Mouse (Mus musculus) forebrain, embryonic 16.5 days (tissue): ENCODE results near the gene Serpind1. TPM values are rescaled to one million over a fixed set of nuclear protein-coding genes. Genes with fewer than 3 reads are reported as not detected.

Experiments
- ATAC-seq: fragments of 200-750 bp; cut with Nextera tagmentation; 2 replicates; pipeline ENCODE4 v1.8.0; 2017; ENCODE audit warnings: mild to moderate bottlenecking, moderate library complexity
- H3K27ac ChIP-seq: fragments of 300-500 bp; sonication (generic); 2 replicates; pipeline ENCODE4 v1.5.1; 2014; ENCODE audit warnings: low read length, control low read depth
- H3K27me3 ChIP-seq: fragments of 300-500 bp; sonication (generic); replicated peaks from 2 replicates; pipeline ENCODE4 v1.6.1; 2014; ENCODE audit warnings: low read length; ENCODE audit not compliant: control insufficient read depth, insufficient read depth
- H3K36me3 ChIP-seq: fragments of 300-500 bp; sonication (generic); 2 replicates; pipeline ENCODE4 v1.6.1; 2014; ENCODE audit not compliant: control insufficient read depth, insufficient read depth
- H3K4me1 ChIP-seq: fragments of 300-500 bp; sonication (generic); replicated peaks from 2 replicates; pipeline ENCODE4 v1.6.1; 2014; ENCODE audit warnings: low read length; ENCODE audit not compliant: control insufficient read depth, insufficient read depth
- H3K4me2 ChIP-seq: fragments of 300-500 bp; sonication (generic); 2 replicates; pipeline ENCODE4 v1.6.1; 2014; ENCODE audit warnings: mild to moderate bottlenecking, low read length, control low read depth
- H3K4me3 ChIP-seq: fragments of 300-500 bp; sonication (generic); replicated peaks from 2 replicates; pipeline ENCODE4 v1.5.1; 2014; ENCODE audit warnings: mild to moderate bottlenecking, low read length, control low read depth
- H3K9ac ChIP-seq: fragments of 300-500 bp; sonication (generic); replicated peaks from 2 replicates; pipeline ENCODE4 v1.6.1; 2014; ENCODE audit warnings: low read depth, low read length, control low read depth
- H3K9me3 ChIP-seq: fragments of 300-500 bp; sonication (generic); 2 replicates; pipeline ENCODE4 v1.6.1; 2016; ENCODE audit warnings: low read length; ENCODE audit not compliant: control insufficient read depth
- WGBS: fragments of 180-500 bp; shearing (Covaris S2); extraction: QIAGEN DNeasy Blood & Tissue Kit; methylation state at CpG from one replicate; pipeline ENCODE4 v1.1.7; 2014; 5-methylcytosine and 5-hydroxymethylcytosine counted together
- polyA plus RNA-seq: library from polyadenylated mRNA; unstranded; fragments of >200 nt; fragmentation: Nextera tagmentation; extraction: Ambion mirVana; gene quantifications from 2 replicates; pipeline ENCODE4 v1.2.1, GENCODE M21; 2015

Gene Serpind1
- polyA plus RNA-seq, 1 experiment from 2014 or later = 1.4 TPM

DNA sequence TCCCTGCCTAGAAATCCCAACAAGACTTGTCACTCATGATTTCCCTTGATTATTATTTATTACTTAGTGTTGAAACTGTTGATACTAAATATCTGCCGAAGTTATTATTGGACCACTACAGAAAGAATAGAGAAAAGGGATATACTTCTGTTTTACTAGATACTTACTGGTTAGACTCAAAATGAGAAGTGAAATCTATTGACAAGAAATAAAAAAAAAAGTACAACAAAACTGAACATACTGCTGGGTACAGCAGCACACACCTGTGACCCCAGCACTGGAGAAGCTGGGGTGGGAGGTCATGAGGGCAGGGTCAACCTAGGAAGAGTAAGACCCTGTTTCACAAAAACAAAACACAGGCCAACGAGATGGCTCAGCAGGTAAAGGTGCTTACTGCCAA, 9.5 kb downstream of the Serpind1 start:
- no peak overlapping the region for H3K4me2 ChIP-seq
- H3K4me3 ChIP-seq = no peak overlapping the region
- H3K27ac ChIP-seq = no peak overlapping the region
- no peaks in the 10 kb centered on the region for H3K27me3 ChIP-seq
- peaks cover 10% of the 10 kb centered on the region; the same call in 1 of the 2 replicates for H3K36me3 ChIP-seq
- no peaks in the 10 kb centered on the region for H3K9me3 ChIP-seq
- no peak overlapping the region for H3K9ac ChIP-seq
- ATAC-seq = no peak
- H3K4me1 ChIP-seq = no peaks in the 10 kb centered on the region
- 93% methylated on average over 2 of the region's 2 CpGs for WGBS

DNA sequence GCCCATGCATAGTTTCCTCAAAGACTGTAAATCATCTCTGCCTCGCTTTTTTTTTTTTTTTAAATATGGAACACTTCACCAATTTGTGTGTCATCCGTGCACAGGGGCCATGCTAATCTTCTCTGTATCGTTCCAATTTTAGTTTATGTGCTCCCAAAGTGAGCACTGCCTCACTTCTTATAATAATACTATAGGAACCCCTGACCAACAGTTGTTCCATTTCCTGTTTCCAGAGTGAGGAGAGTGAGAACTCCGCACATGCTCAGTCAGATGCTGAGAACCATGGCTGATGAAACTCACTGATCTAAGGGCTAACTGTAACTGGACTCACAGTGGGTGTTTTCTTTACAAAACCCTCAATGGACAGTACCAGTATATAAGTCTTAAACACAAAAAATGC, 10.7 kb downstream of the Serpind1 start:
- H3K4me3 ChIP-seq = no peak overlapping the region
- H3K9me3 ChIP-seq = no peaks in the 10 kb centered on the region
- ATAC-seq = no peak
- H3K9ac ChIP-seq = no peak overlapping the region
- WGBS = 92% methylated on average over 4 of the region's 4 CpGs
- H3K27me3 ChIP-seq = no peaks in the 10 kb centered on the region
- no peak overlapping the region for H3K27ac ChIP-seq
- H3K36me3 ChIP-seq = peaks cover 10% of the 10 kb centered on the region; the same call in 1 of the 2 replicates
- no peak overlapping the region for H3K4me2 ChIP-seq
- no peaks in the 10 kb centered on the region for H3K4me1 ChIP-seq

DNA sequence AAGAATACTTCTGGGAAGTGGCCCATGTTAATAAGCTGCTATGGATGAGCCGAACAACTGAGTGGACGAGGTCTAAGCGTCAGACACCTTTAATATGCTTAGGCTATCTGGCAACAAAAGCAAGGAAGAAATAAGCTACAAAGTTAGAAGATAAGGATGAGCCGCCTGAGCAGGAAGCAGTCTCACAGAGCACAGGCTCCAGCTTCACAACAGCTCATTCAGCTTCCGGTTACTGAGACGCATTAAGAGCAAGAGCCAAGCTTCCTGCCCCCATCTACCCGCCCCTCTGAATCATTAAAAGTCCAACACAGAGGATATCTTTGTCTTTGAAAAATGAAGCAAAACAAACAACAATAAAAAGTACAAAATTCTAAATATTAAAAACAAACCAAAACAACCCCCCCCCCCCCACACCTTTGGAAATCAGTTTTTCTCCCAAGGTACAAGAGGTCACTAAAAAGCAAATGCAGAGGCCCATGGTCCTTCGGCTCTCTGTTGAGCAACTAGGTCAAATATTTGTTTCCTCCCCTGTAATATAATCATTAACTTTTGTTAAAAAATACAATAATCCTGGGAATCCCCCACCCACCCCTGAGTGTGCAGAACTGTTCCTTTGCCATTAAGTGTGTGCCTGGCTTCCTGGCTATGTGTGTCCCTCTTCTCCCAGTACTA, 14.1 kb downstream of the Serpind1 start:
- H3K36me3 ChIP-seq = peaks cover 21% of the 10 kb centered on the region
- H3K4me3 ChIP-seq = no peak overlapping the region
- no peak overlapping the region for H3K9ac ChIP-seq
- WGBS = 88% methylated on average over 8 of the region's 8 CpGs
- no peak overlapping the region for H3K4me2 ChIP-seq
- no peaks in the 10 kb centered on the region for H3K9me3 ChIP-seq
- no peaks in the 10 kb centered on the region for H3K27me3 ChIP-seq
- H3K27ac ChIP-seq = no peak overlapping the region
- ATAC-seq = no peak
- no peaks in the 10 kb centered on the region for H3K4me1 ChIP-seq

DNA sequence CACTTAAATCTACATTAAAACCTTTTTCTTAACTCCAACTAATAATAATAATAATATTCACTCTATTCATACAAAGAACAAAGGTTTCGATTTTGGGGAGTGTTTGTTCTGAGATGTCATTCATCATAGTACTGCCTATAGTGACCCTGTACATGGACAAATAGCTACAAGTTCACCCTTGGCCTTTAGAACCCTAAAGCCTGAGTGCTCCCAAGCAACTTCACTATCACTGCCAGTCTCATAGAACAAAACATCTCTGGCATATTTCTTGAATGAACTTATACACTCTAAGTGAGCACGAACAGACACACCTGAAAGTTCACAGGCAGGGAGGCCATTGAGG, 14.6 kb downstream of the Serpind1 start:
- 91% methylated on average over 2 of the region's 2 CpGs for WGBS
- Histone ChIP-seq H3K36me3 (peaks cover 26% of the 10 kb centered on the region), H3K9ac (no peak overlapping the region), H3K9me3 (no peaks in the 10 kb centered on the region), H3K4me3 (no peak overlapping the region), H3K27me3 (no peaks in the 10 kb centered on the region), H3K4me2 (no peak overlapping the region), H3K4me1 (no peaks in the 10 kb centered on the region), H3K27ac (no peak overlapping the region)
- ATAC-seq = no peak

DNA sequence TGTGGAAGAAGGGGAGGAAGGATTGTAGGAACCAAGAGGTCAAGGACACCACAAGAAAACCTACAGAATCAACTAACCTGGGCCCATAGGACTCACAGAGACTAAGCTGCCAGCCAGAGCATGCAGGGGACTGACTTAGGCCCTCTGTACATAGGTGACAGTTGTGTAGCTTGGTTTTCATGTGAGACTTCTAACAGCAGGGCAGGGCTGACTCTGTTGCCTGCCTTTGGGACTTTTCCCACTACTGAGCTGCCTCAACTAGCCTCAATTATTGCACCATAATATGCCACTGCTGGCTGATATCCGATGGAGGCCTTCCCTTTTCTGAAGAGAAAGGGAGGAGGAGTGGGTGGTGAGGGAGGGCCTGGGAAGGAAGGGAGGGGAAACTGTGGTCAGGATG, 15.6 kb downstream of the Serpind1 start:
- Histone ChIP-seq H3K4me1 (no peaks in the 10 kb centered on the region), H3K27ac (no peak overlapping the region), H3K36me3 (peaks cover 34% of the 10 kb centered on the region), H3K27me3 (no peaks in the 10 kb centered on the region), H3K9ac (no peak overlapping the region), H3K4me2 (no peak overlapping the region), H3K4me3 (no peak overlapping the region), H3K9me3 (no peaks in the 10 kb centered on the region)
- ATAC-seq = no peak
- WGBS = 85% methylated on average over 1 of the region's 1 CpGs

DNA sequence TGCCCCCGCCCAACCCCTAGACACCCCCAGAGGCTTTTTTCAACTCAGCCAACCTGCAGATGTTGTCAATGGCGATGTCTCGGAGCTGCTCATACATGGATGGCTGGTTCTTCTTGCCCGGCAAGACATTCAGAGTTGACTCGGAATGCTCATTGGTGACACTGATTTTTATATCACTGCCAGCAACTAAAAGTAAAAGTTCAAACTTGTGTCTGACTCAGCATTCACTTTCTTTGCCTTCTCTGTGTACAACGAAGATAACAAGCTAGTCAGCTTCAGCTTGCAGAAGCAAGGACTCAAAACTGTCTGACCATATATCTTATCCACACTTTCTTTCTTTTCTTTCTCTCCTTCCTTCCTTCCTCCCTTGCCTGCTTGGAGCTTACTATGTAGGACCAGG, 24.9 kb downstream of the Serpind1 start:
- no peak for ATAC-seq

DNA sequence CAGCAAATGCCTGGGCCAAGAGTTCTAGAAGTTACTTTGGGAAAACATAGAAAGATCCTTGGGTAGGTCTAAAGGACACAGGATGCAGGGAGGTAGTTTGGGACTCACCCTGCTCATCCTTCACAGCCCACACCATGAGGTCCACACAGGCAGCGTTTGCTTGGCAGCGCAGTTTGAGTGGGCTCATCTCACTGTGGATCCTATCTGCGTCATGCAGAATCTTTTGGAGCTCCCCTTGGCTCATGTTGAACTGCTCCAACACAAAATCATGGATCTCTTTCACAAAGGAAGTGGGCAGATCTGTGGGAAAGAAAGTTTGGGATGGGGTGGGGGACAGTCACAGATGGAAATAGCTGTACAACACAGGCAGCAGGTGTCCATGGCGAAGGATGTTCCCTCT, 27.6 kb downstream of the Serpind1 start:
- peaks cover 29% of the 10 kb centered on the region for H3K36me3 ChIP-seq
- H3K9me3 ChIP-seq = no peaks in the 10 kb centered on the region
- 98% methylated on average over 4 of the region's 4 CpGs for WGBS
- H3K4me1 ChIP-seq = no peaks in the 10 kb centered on the region
- no peak overlapping the region for H3K9ac ChIP-seq
- H3K27me3 ChIP-seq = no peaks in the 10 kb centered on the region
- no peak overlapping the region for H3K27ac ChIP-seq
- H3K4me3 ChIP-seq = no peak overlapping the region
- no peak for ATAC-seq
- H3K4me2 ChIP-seq = no peak overlapping the region

More for the DNA sequence above, 24.9 kb downstream of the Serpind1 start:
- WGBS = 89% methylated on average over 6 of the region's 6 CpGs
- Histone ChIP-seq H3K4me1 (no peaks in the 10 kb centered on the region), H3K9me3 (no peaks in the 10 kb centered on the region), H3K9ac (no peak overlapping the region), H3K27ac (no peak overlapping the region), H3K36me3 (peaks cover 37% of the 10 kb centered on the region), H3K4me2 (no peak overlapping the region), H3K4me3 (no peak overlapping the region), H3K27me3 (no peaks in the 10 kb centered on the region)

DNA sequence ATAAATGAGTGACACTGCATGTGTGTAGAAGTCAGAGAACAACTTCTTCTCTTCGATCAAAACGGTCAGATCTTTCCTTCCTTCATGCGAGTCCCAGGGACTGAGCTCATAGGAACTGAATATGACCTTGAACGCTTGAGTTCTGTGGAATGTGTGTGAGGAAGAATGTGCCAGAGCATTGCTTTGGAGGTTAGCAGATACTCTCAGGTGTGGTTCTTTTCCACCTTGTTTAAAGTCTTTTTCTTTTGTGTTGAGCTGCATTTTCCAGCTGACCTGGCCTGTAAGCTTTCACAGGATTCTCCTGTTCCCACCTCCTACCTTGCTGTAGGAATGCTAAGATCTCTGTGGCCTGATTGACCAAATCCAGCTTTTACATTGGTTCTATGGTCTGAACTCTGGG, 51.1 kb downstream of the Serpind1 start:
- Histone ChIP-seq H3K27me3 (no peaks in the 10 kb centered on the region), H3K27ac (no peak overlapping the region), H3K36me3 (peaks cover 10% of the 10 kb centered on the region), H3K4me3 (no peak overlapping the region), H3K9me3 (no peaks in the 10 kb centered on the region), H3K4me1 (no peaks in the 10 kb centered on the region), H3K9ac (no peak overlapping the region), H3K4me2 (no peak overlapping the region)
- no peak for ATAC-seq
- WGBS = 93% methylated on average over 4 of the region's 4 CpGs

DNA sequence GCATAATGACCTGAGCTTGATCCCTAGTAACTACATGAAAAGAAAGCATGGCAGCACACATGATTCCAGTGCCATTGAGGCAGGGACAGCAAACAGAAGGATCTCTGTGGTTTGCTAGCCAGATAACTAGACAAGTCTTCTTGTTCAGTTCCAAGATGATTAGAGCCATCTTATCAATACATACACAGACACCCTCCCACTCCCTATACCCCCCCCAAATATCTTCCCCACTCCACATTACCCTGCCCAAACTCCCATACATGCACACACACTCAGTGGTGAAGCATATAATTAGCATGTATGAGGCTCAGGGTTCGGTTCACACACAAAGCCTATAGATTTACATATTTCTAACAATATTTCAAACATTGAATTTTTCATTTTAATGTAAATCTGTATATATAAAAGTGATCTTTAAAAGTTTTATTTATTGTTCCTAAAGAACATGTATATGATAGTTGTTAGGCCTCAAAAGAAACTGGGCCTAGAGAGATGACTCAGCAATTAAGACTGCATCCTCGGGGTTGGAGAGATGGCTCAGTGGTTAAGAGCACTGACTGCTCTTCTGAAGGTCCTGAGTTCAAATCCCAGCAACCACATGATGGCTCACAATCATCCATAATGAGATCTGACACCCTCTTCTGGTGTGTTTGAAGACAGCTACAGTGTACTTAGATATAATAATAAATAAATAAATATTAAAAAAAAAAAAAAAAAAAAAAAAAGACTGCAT, 52.6 kb downstream of the Serpind1 start:
- WGBS = 83% methylated on average over 2 of the region's 2 CpGs
- Histone ChIP-seq H3K9ac (no peak overlapping the region), H3K36me3 (peaks cover 8% of the 10 kb centered on the region), H3K4me3 (no peak overlapping the region), H3K4me1 (no peaks in the 10 kb centered on the region), H3K4me2 (no peak overlapping the region), H3K27me3 (no peaks in the 10 kb centered on the region), H3K27ac (no peak overlapping the region), H3K9me3 (no peaks in the 10 kb centered on the region)
- no peak for ATAC-seq
